Mouse (Mus musculus) hindbrain, embryonic 13.5 days (tissue): ENCODE results near the gene Bcas3. TPM values are rescaled to one million over a fixed set of nuclear protein-coding genes. Genes with fewer than 3 reads are reported as not detected.
A peak's percentile ranks its signal among the peaks of the same experiment; 100 is the strongest.

ENCODE experiments used
- ATAC-seq: fragments of 200-750 bp; cut with Nextera tagmentation; 2 replicates; pipeline ENCODE4 v1.8.0; 2017; ENCODE audit warnings: moderate TSS enrichment; ENCODE audit not compliant: low FRiP score
- H3K27ac ChIP-seq: fragments of 300-500 bp; sonication (generic); 2 replicates; pipeline ENCODE4 v1.5.1; 2015; ENCODE audit warnings: inconsistent platforms, mild to moderate bottlenecking, moderate library complexity
- H3K27me3 ChIP-seq: fragments of 300-500 bp; sonication (generic); 2 replicates; pipeline ENCODE4 v1.6.1; 2015; ENCODE audit warnings: mild to moderate bottlenecking, inconsistent platforms
- H3K36me3 ChIP-seq: fragments of 300-500 bp; sonication (generic); 2 replicates; pipeline ENCODE4 v1.6.1; 2015; ENCODE audit warnings: mild to moderate bottlenecking, inconsistent platforms
- H3K4me1 ChIP-seq: fragments of 300-500 bp; sonication (generic); replicated peaks from 2 replicates; pipeline ENCODE4 v1.6.1; 2015; ENCODE audit warnings: inconsistent platforms
- H3K4me2 ChIP-seq: fragments of 300-500 bp; sonication (generic); 2 replicates; pipeline ENCODE4 v1.6.1; 2015; ENCODE audit warnings: inconsistent platforms, mild to moderate bottlenecking, moderate library complexity
- H3K4me3 ChIP-seq: fragments of 300-500 bp; sonication (generic); 2 replicates; pipeline ENCODE4 v1.5.1; 2015; ENCODE audit warnings: mild to moderate bottlenecking, inconsistent platforms
- H3K9ac ChIP-seq: fragments of 300-500 bp; sonication (generic); 2 replicates; pipeline ENCODE4 v1.6.1; 2015; ENCODE audit warnings: mild to moderate bottlenecking, inconsistent platforms
- H3K9me3 ChIP-seq: fragments of 300-500 bp; sonication (generic); 2 replicates; pipeline ENCODE4 v1.6.1; 2016; ENCODE audit warnings: inconsistent platforms
- WGBS: fragments of 180-500 bp; shearing (Covaris S2); methylation state at CpG from one replicate; pipeline ENCODE4 v1.1.7; 2015; 5-methylcytosine and 5-hydroxymethylcytosine counted together
- polyA plus RNA-seq: library from polyadenylated mRNA; unstranded; fragments of >200 nt; fragmentation: Nextera tagmentation; extraction: Ambion mirVana; gene quantifications from 2 replicates; pipeline ENCODE4 v1.2.1, GENCODE M21; 2015

Bcas3 gene
- polyA plus RNA-seq, 1 experiment from 2014 or later: 34.0 TPM

DNA sequence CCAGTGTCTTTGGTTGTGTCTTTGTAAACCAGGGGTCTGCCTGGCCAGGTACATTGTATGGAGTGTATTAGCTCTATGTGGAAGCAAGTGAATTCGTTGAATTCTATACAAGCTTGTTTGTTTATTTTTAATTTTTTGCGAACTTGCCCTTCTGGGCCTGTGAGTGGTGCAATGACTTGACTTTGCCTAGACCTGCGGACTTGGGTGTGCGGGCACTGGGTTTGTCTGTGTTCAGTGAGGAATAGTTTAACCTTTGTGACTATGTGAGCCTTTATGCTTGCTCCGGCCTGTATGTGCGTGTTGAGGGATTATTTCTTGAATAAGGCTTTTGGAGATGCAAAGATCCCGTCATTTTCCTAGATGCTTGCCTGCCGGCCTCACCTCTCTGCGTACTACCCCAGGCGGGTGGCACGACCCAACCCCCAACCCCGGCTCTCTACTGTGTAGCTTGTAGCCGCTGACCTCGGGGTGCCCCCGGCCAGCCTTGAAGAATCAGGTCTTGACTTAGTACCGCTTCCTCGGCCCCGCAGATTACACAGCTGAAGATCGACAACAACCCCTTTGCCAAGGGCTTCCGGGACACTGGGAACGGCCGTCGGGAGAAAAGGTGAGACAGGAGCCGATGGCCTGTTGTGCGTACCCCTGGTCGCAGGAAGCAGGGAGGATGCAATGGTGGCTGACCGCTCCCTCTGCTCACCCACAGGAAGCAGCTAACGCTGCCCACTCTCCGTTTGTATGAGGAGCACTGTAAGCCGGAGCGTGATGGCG lies 483.7 kb downstream of the Bcas3 start:
- Histone ChIP-seq H3K9me3 (no peaks in the 10 kb centered on the region), H3K4me2 (peak overlapping the region; percentile 25), H3K27ac (no peak overlapping the region), H3K4me3 (peak overlapping the region; percentile 32), H3K27me3 (peaks cover 99% of the 10 kb centered on the region), H3K36me3 (no peaks in the 10 kb centered on the region), H3K9ac (peak overlapping the region; percentile 65; the same call in 1 of the 2 replicates), H3K4me1 (peaks cover 43% of the 10 kb centered on the region)
- no peak for ATAC-seq
- WGBS: 2% methylated on average over 32 of the region's 32 CpGs

- peaks cover 42% of the 10 kb centered on the region for H3K4me1 ChIP-seq
- peak overlapping the region; percentile 37; the same call in 1 of the 2 replicates for H3K4me2 ChIP-seq
- H3K9me3 ChIP-seq: no peaks in the 10 kb centered on the region
- WGBS: 2% methylated on average over 18 of the region's 18 CpGs
- ATAC-seq: no peak
- no peaks in the 10 kb centered on the region for H3K36me3 ChIP-seq
- peaks cover 99% of the 10 kb centered on the region for H3K27me3 ChIP-seq
- no peak overlapping the region for H3K27ac ChIP-seq
- peak overlapping the region; percentile 32 for H3K4me3 ChIP-seq
- H3K9ac ChIP-seq: peak overlapping the region; percentile 65
Measured at GRCm38 (mm10) chr11:85837291-85837647, 484.3 kb downstream of the Bcas3 start.

- H3K27me3 ChIP-seq: peaks cover 99% of the 10 kb centered on the region
- peak overlapping the region; percentile 32 for H3K4me3 ChIP-seq
- ATAC-seq: no peak
- H3K36me3 ChIP-seq: no peaks in the 10 kb centered on the region
- 1% methylated on average over 62 of the region's 67 CpGs for WGBS
- no peaks in the 10 kb centered on the region for H3K9me3 ChIP-seq
- H3K27ac ChIP-seq: no peak overlapping the region
- H3K4me1 ChIP-seq: peaks cover 41% of the 10 kb centered on the region
- peak overlapping the region; percentile 37 for H3K4me2 ChIP-seq
- peak overlapping the region; percentile 65 for H3K9ac ChIP-seq
Measured at GRCm38 (mm10) chr11:85837648-85838423, 484.9 kb downstream of the Bcas3 start.

GRCm38 (mm10) chr11:85838424-85839257 lies 485.7 kb downstream of the Bcas3 start:
- no peaks in the 10 kb centered on the region for H3K9me3 ChIP-seq
- H3K4me2 ChIP-seq: peak overlapping the region; percentile 37
- peaks cover 100% of the 10 kb centered on the region for H3K27me3 ChIP-seq
- H3K4me1 ChIP-seq: peaks cover 43% of the 10 kb centered on the region
- ATAC-seq: no peak
- H3K36me3 ChIP-seq: no peaks in the 10 kb centered on the region
- no peak overlapping the region for H3K27ac ChIP-seq
- H3K4me3 ChIP-seq: peak overlapping the region; percentile 32
- peak overlapping the region; percentile 65 for H3K9ac ChIP-seq
- WGBS: 5% methylated on average over 20 of the region's 20 CpGs

DNA sequence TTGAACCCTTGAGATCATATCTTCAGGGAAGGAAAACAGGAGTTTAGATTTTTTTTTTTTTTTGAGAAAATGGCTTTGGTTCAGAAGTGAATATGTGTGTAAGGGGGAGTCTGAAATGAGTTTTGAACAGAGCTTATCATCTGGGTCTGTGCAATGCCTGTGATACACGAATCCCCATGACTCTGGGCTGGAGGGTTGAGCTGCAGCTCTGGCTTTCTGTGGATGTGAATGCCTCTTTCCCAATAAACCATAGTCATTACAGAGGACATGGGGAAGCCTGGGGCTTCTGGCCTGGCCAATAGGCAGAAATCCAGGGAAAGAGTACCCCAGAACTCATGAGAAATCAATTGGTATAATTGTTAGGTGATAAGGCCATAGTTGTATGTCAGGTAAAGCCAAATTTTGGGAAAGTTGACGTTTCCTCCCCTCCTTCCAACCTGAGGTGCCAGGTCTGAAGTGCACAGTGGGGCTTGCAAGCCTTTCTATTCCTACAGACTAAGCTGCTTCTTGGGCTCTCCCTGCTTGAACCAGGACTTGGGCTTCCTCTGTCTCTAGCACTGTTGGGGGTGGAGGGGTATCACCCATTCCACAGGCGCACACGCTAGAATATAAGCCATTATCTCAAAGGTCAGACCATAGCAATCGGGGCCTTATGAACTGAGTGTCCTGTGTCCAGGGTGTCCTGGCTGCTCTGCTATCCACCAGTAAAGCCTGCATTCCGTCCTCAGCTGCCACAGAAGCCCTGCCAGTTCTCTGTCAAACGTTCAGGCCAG lies 486.5 kb downstream of the Bcas3 start:
- Histone ChIP-seq H3K4me2 (no peak overlapping the region; the same call in none of the 2 replicates), H3K9ac (no peak overlapping the region), H3K4me3 (peak overlapping the region; percentile 17; the same call in 1 of the 2 replicates)

DNA sequence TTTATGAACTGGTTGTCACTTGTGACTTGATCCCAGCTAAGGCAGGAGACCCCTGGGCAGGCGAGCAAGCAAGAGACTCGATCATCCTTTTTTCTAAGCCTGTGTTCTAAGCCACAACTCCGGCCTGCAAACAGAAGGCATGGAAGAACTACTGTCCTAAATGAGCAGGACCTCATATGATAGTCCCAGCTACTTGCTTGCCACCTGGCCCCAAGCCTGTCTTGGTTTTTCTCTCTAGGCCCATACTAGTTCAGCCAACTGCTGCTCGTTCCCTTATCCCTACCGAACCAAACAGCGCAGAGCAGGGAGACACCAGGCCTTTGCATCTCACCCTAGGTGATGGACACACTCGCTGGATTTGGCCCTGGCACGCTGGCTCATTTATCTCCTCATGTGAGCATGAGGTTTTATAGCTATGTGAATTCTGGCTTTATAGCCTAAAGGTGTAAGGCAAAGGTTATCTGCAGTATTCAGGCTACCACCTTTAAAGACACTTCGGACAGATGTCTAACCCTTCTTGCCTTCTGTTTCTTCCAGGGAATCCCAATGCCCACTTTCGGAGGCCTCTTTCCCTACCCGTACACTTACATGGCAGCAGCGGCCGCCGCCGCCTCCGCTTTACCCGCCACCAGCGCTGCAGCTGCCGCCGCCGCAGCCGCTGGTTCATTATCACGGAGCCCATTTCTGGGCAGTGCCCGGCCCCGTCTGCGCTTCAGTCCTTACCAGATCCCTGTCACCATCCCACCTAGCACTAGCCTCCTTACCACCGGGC lies 487.2 kb downstream of the Bcas3 start:
- Histone ChIP-seq H3K9ac (peak overlapping the region; percentile 49), H3K27me3 (peaks cover 100% of the 10 kb centered on the region), H3K4me1 (peaks cover 54% of the 10 kb centered on the region), H3K4me3 (peak overlapping the region; percentile 27), H3K4me2 (peak overlapping the region; percentile 57), H3K36me3 (no peaks in the 10 kb centered on the region), H3K27ac (no peak overlapping the region), H3K9me3 (no peaks in the 10 kb centered on the region)
- no peak for ATAC-seq
- WGBS: 4% methylated on average over 27 of the region's 27 CpGs

More for the DNA sequence above, 486.5 kb downstream of the Bcas3 start:
- no peak for ATAC-seq
- Histone ChIP-seq H3K9me3 (no peaks in the 10 kb centered on the region), H3K36me3 (no peaks in the 10 kb centered on the region), H3K4me1 (peaks cover 51% of the 10 kb centered on the region), H3K27ac (no peak overlapping the region), H3K27me3 (peaks cover 100% of the 10 kb centered on the region)
- WGBS: 11% methylated on average over 7 of the region's 7 CpGs

GRCm38 (mm10) chr11:85840803-85841145 lies 487.8 kb downstream of the Bcas3 start:
- peaks cover 100% of the 10 kb centered on the region for H3K27me3 ChIP-seq
- H3K9me3 ChIP-seq: no peaks in the 10 kb centered on the region
- ATAC-seq: no peak
- WGBS: 3% methylated on average over 21 of the region's 21 CpGs
- H3K36me3 ChIP-seq: no peaks in the 10 kb centered on the region
- no peak overlapping the region for H3K27ac ChIP-seq
- peak overlapping the region; percentile 27 for H3K4me3 ChIP-seq
- H3K4me2 ChIP-seq: peak overlapping the region; percentile 57
- peaks cover 54% of the 10 kb centered on the region for H3K4me1 ChIP-seq
- H3K9ac ChIP-seq: peak overlapping the region; percentile 49; the same call in 1 of the 2 replicates

DNA sequence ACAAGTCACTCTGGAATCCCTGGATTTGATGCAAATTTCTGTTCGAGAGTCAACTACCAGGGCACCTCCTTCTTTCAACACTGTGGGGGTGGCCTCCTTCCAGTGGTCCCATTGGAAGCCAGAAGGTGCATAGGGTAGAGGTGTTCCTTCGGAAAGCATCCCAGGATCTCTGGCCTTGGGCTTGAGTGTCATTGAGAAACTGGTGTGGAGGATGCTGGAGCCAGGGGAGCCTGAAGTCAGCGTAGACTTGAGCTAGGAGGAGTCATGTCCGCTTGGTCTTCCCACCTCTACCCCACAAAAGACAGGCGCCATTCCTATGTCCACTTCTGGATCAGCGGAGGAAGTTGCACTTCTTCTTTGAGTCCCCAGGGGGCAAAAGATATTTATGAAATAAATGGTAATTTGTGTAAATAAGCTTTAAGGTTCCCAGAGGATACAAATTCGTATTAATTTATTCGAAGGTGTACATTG lies 488.3 kb downstream of the Bcas3 start:
- Histone ChIP-seq H3K4me3 (peak overlapping the region; percentile 27; the same call in 1 of the 2 replicates), H3K27me3 (peaks cover 100% of the 10 kb centered on the region), H3K9ac (no peak overlapping the region), H3K9me3 (no peaks in the 10 kb centered on the region), H3K4me2 (peak overlapping the region; percentile 57), H3K4me1 (peaks cover 54% of the 10 kb centered on the region), H3K36me3 (no peaks in the 10 kb centered on the region), H3K27ac (no peak overlapping the region)
- WGBS: 7% methylated on average over 8 of the region's 8 CpGs
- ATAC-seq: no peak

- Histone ChIP-seq H3K36me3 (no peaks in the 10 kb centered on the region), H3K27ac (no peak overlapping the region), H3K4me1 (peaks cover 52% of the 10 kb centered on the region), H3K9me3 (no peaks in the 10 kb centered on the region), H3K4me2 (peak overlapping the region; percentile 57), H3K4me3 (peak overlapping the region; percentile 35), H3K27me3 (peaks cover 100% of the 10 kb centered on the region), H3K9ac (peak overlapping the region; percentile 58; the same call in 1 of the 2 replicates)
- ATAC-seq: peak; percentile 56
- WGBS: under 1% methylated on average over 32 of the region's 32 CpGs
Measured at GRCm38 (mm10) chr11:85841980-85842379, 489.0 kb downstream of the Bcas3 start.

- H3K9ac ChIP-seq: 0 out of 2 replicates have a peak overlapping the region, but pooled peaks have one; percentile 65
- 6% methylated on average over 24 of the region's 24 CpGs for WGBS
- peaks cover 98% of the 10 kb centered on the region for H3K27me3 ChIP-seq
- no peaks in the 10 kb centered on the region for H3K36me3 ChIP-seq
- H3K4me2 ChIP-seq: peak overlapping the region; percentile 74
- H3K4me1 ChIP-seq: peaks cover 44% of the 10 kb centered on the region
- H3K4me3 ChIP-seq: peak overlapping the region; percentile 42
- H3K27ac ChIP-seq: no peak overlapping the region
- ATAC-seq: no peak
- no peaks in the 10 kb centered on the region for H3K9me3 ChIP-seq
Measured at GRCm38 (mm10) chr11:85842596-85843346, 489.8 kb downstream of the Bcas3 start.
